Mouse (Mus musculus) midbrain, embryonic 16.5 days (tissue): ENCODE measurements around the gene Mael. TPM values are rescaled to one million over a fixed set of nuclear protein-coding genes. Genes with fewer than 3 reads are reported as not detected.
A peak's percentile ranks its signal among the peaks of the same experiment; 100 is the strongest.

Experiments
- ATAC-seq: fragments of 200-750 bp; cut with Nextera tagmentation; 2 replicates; pipeline ENCODE4 v1.8.0; 2017; ENCODE audit warnings: moderate TSS enrichment
- H3K27ac ChIP-seq: fragments of 300-500 bp; sonication (generic); 2 replicates; pipeline ENCODE4 v1.5.1; 2014; ENCODE audit warnings: mild to moderate bottlenecking, low read length, mixed read lengths
- H3K27me3 ChIP-seq: fragments of 300-500 bp; sonication (generic); 2 replicates; pipeline ENCODE4 v1.6.1; 2014; ENCODE audit warnings: low read depth, low read length, mixed read lengths; ENCODE audit not compliant: control insufficient read depth, insufficient read depth
- H3K36me3 ChIP-seq: fragments of 300-500 bp; sonication (generic); 2 replicates; pipeline ENCODE4 v1.6.1; 2014; ENCODE audit warnings: mild to moderate bottlenecking, low read length, moderate library complexity, mixed read lengths; ENCODE audit not compliant: control insufficient read depth, insufficient read depth
- H3K4me1 ChIP-seq: fragments of 300-500 bp; sonication (generic); 2 replicates; pipeline ENCODE4 v1.6.1; 2014; ENCODE audit warnings: mild to moderate bottlenecking, low read length, mixed read lengths; ENCODE audit not compliant: control insufficient read depth, insufficient read depth
- H3K4me2 ChIP-seq: fragments of 300-500 bp; sonication (generic); 2 replicates; pipeline ENCODE4 v1.6.1; 2014; ENCODE audit warnings: mild to moderate bottlenecking, low read length, mixed read lengths
- H3K4me3 ChIP-seq: fragments of 300-500 bp; sonication (generic); 2 replicates; pipeline ENCODE4 v1.5.1; 2014; ENCODE audit warnings: low read depth, mild to moderate bottlenecking, low read length, moderate library complexity, mixed read lengths
- H3K9ac ChIP-seq: fragments of 300-500 bp; sonication (generic); 2 replicates; pipeline ENCODE4 v1.6.1; 2014; ENCODE audit warnings: low read depth, low read length, mixed read lengths
- H3K9me3 ChIP-seq: fragments of 300-500 bp; sonication (generic); replicated peaks from 2 replicates; pipeline ENCODE4 v1.6.1; 2014; ENCODE audit warnings: mild to moderate bottlenecking, low read length, mixed read lengths; ENCODE audit not compliant: control insufficient read depth, poor library complexity, severe bottlenecking
- WGBS: fragments of 180-500 bp; shearing (Covaris S2); extraction: QIAGEN DNeasy Blood & Tissue Kit; methylation state at CpG from one replicate; pipeline ENCODE4 v1.1.7; 2014; 5-methylcytosine and 5-hydroxymethylcytosine counted together
- polyA plus RNA-seq: library from polyadenylated mRNA; unstranded; fragments of >200 nt; fragmentation: Nextera tagmentation; extraction: Ambion mirVana; gene quantifications from 2 replicates; pipeline ENCODE4 v1.2.1, GENCODE M21; 2015

Gene Mael
- polyA plus RNA-seq, 1 experiment from 2014 or later = not detected

GRCm38 (mm10) chr1:166278786-166279185, 40.2 kb upstream of the Mael start:
- 14% methylated on average over 2 of the region's 2 CpGs for WGBS
- H3K27me3 ChIP-seq = no peaks in the 10 kb centered on the region
- no peaks in the 10 kb centered on the region for H3K36me3 ChIP-seq
- H3K4me3 ChIP-seq = no peak overlapping the region
- ATAC-seq = no peak
- peak overlapping the region; percentile 33 for H3K27ac ChIP-seq
- H3K9ac ChIP-seq = no peak overlapping the region
- no peaks in the 10 kb centered on the region for H3K9me3 ChIP-seq
- no peak overlapping the region for H3K4me2 ChIP-seq
- peaks cover 58% of the 10 kb centered on the region for H3K4me1 ChIP-seq

- H3K27ac ChIP-seq = no peak overlapping the region
- H3K4me1 ChIP-seq = no peaks in the 10 kb centered on the region
- H3K27me3 ChIP-seq = no peaks in the 10 kb centered on the region
- 94% methylated on average over 5 of the region's 5 CpGs for WGBS
- no peak for ATAC-seq
- H3K4me3 ChIP-seq = no peak overlapping the region
- no peak overlapping the region for H3K9ac ChIP-seq
- no peaks in the 10 kb centered on the region for H3K9me3 ChIP-seq
- no peak overlapping the region for H3K4me2 ChIP-seq
- H3K36me3 ChIP-seq = peaks cover 5% of the 10 kb centered on the region; the same call in 1 of the 2 replicates
Observed at GRCm38 (mm10) chr1:166268218-166268617, 29.7 kb upstream of the Mael start.

DNA sequence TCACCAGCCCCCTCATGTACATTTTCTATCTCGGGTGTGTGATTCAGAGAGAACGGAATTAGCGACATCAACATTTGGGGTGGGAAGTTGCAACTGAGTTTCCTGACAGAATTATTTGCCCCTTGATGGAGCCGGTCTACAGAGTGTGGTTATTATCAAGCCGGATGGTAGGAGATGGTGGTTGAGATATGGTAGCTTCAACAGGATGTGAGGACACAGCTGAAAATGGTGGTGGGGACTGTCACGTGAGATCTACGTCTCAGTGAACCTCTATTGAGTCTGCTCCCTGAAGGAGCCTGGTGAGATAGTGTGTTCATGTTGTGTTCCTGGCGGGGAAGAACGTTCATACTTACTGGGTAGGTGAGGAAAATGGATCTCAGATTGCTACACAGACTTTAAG, 28.4 kb upstream of the Mael start:
- no peaks in the 10 kb centered on the region for H3K27me3 ChIP-seq
- no peaks in the 10 kb centered on the region for H3K4me1 ChIP-seq
- no peak overlapping the region for H3K9ac ChIP-seq
- H3K4me2 ChIP-seq = no peak overlapping the region
- no peaks in the 10 kb centered on the region for H3K9me3 ChIP-seq
- no peak overlapping the region for H3K27ac ChIP-seq
- peaks cover 5% of the 10 kb centered on the region; the same call in 1 of the 2 replicates for H3K36me3 ChIP-seq
- no peak for ATAC-seq
- no peak overlapping the region for H3K4me3 ChIP-seq
- 94% methylated on average over 9 of the region's 9 CpGs for WGBS

- ATAC-seq = no peak
- Histone ChIP-seq H3K4me1 (no peaks in the 10 kb centered on the region), H3K27ac (no peak overlapping the region), H3K9ac (no peak overlapping the region), H3K4me2 (no peak overlapping the region), H3K4me3 (no peak overlapping the region), H3K36me3 (peaks cover 5% of the 10 kb centered on the region; the same call in 1 of the 2 replicates), H3K9me3 (no peaks in the 10 kb centered on the region), H3K27me3 (no peaks in the 10 kb centered on the region)
- 71% methylated on average over 7 of the region's 7 CpGs for WGBS
Observed at GRCm38 (mm10) chr1:166266001-166266705, 27.6 kb upstream of the Mael start.

- ATAC-seq = no peak
- H3K4me1 ChIP-seq = peaks cover 24% of the 10 kb centered on the region
- no peaks in the 10 kb centered on the region for H3K27me3 ChIP-seq
- H3K4me2 ChIP-seq = peak overlapping the region; percentile 7; the same call in 1 of the 2 replicates
- H3K27ac ChIP-seq = no peak overlapping the region
- WGBS = 67% methylated on average over 6 of the region's 6 CpGs
- no peaks in the 10 kb centered on the region for H3K36me3 ChIP-seq
- H3K9ac ChIP-seq = no peak overlapping the region
- no peak overlapping the region for H3K4me3 ChIP-seq
- no peaks in the 10 kb centered on the region for H3K9me3 ChIP-seq
Observed at GRCm38 (mm10) chr1:166259526-166259925, 21.0 kb upstream of the Mael start.

- H3K4me2 ChIP-seq = peak overlapping the region; percentile 95
- 37% methylated on average over 4 of the region's 4 CpGs for whole genome bisulfite sequencing
- peak overlapping the region; percentile 58 for H3K27ac ChIP-seq
- H3K9me3 ChIP-seq = no peaks in the 10 kb centered on the region
- no peak for ATAC-seq
- H3K4me3 ChIP-seq = peak overlapping the region; percentile 71
- H3K36me3 ChIP-seq = no peaks in the 10 kb centered on the region
- peaks cover 28% of the 10 kb centered on the region for H3K4me1 ChIP-seq
- H3K9ac ChIP-seq = peak overlapping the region; percentile 71
- H3K27me3 ChIP-seq = no peaks in the 10 kb centered on the region
Observed at GRCm38 (mm10) chr1:166256898-166257297, 18.4 kb upstream of the Mael start.

DNA sequence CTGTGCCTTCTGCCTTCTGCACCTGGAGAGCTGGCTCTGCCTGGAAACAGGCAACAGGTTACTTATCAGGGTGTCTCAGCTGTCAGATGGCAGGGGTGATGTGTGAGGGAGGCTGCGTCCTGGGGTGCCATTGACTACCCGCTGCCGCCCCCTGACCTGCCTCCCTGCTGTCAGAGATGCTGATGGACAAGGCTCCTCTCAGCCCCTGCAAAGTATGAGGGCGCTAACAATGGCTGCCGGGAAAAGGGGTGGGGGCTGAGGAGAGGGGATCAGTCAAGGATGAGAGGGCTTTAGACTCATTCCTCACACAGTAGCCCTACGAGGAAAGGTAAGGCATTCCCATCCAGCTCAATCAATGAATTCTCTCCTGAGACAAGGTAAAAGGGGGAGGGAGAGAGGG, 17.8 kb upstream of the Mael start:
- no peaks in the 10 kb centered on the region for H3K36me3 ChIP-seq
- peak overlapping the region; percentile 71 for H3K4me3 ChIP-seq
- no peaks in the 10 kb centered on the region for H3K9me3 ChIP-seq
- peak overlapping the region; percentile 95 for H3K4me2 ChIP-seq
- peak overlapping the region; percentile 62 for H3K27ac ChIP-seq
- ATAC-seq = peak; percentile 73
- peak overlapping the region; percentile 71 for H3K9ac ChIP-seq
- 3% methylated on average over 6 of the region's 6 CpGs for WGBS
- no peaks in the 10 kb centered on the region for H3K27me3 ChIP-seq
- peaks cover 28% of the 10 kb centered on the region for H3K4me1 ChIP-seq

DNA sequence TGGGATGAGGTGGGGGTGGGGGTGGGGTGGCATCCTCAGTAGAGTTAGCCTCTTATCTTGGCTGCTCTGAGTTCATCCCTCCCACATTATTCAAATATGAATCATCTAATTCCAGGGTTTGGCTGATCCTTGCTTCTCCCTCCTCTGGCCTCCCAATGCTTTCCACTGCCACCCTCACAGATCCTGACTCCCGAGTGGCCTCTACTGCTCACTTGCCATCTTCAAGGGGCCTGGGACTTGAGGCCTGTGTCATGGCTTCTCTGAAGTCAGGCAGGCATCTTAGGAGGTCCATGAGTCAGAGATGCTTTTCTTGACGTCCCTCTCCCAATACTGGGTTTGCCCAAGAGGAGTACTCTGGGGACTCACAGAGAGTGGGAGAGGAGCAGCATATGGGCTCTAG, 17.1 kb upstream of the Mael start:
- H3K27ac ChIP-seq = peak overlapping the region; percentile 62
- H3K4me1 ChIP-seq = peaks cover 28% of the 10 kb centered on the region
- 15% methylated on average over 2 of the region's 2 CpGs for WGBS
- H3K4me3 ChIP-seq = peak overlapping the region; percentile 71
- H3K36me3 ChIP-seq = no peaks in the 10 kb centered on the region
- peak overlapping the region; percentile 95 for H3K4me2 ChIP-seq
- H3K9me3 ChIP-seq = no peaks in the 10 kb centered on the region
- no peaks in the 10 kb centered on the region for H3K27me3 ChIP-seq
- ATAC-seq = 0 out of 2 replicates have a peak, but pooled peaks have one; percentile 14
- H3K9ac ChIP-seq = peak overlapping the region; percentile 71

DNA sequence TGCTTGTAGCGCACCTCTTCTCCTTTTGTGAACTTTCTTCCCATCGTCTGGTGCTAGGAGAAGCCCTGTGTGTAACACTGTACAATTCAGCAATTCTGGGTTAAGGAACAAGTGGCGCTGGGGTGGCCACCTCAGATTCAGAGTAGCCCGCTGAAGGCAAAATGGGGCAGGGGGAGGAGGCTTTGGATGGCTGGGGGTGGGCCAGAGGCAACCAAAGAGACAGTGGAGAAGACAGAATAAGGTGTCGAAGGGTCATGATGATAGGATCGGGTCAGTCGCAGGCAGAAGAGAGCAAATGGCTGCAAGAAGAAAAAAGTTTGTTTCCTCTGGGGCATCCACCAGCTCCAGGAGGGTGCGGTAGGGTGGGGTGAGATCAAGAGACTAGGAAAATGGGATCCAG, 16.5 kb upstream of the Mael start:
- 7% methylated on average over 8 of the region's 8 CpGs for WGBS
- H3K4me3 ChIP-seq = peak overlapping the region; percentile 71
- peak overlapping the region; percentile 71 for H3K9ac ChIP-seq
- ATAC-seq = no peak
- H3K9me3 ChIP-seq = no peaks in the 10 kb centered on the region
- no peaks in the 10 kb centered on the region for H3K36me3 ChIP-seq
- H3K27me3 ChIP-seq = no peaks in the 10 kb centered on the region
- H3K4me2 ChIP-seq = peak overlapping the region; percentile 95
- peak overlapping the region; percentile 79; the same call in 1 of the 2 replicates for H3K27ac ChIP-seq
- peaks cover 27% of the 10 kb centered on the region for H3K4me1 ChIP-seq
